Mouse (Mus musculus) embryonic facial prominence, embryonic 11.5 days (tissue): ENCODE data around the gene Ralgapa2. TPM values are rescaled to one million over a fixed set of nuclear protein-coding genes. Genes with fewer than 3 reads are reported as not detected.
A peak's percentile ranks its signal among the peaks of the same experiment; 100 is the strongest.

Experiments
- ATAC-seq: fragments of 200-750 bp; cut with Nextera tagmentation; replicated peaks from 2 replicates; pipeline ENCODE4 v1.8.0; 2017; ENCODE audit warnings: low read depth; ENCODE audit not compliant: insufficient number of reproducible peaks, low FRiP score, low TSS enrichment
- DNase-seq: peaks from one replicate; pipeline ENCODE4 v3.0.0-alpha.2; 2015; ENCODE audit warnings: low spot score
- H3K27ac ChIP-seq: fragments of 300-500 bp; sonication (generic); replicated peaks from 2 replicates; pipeline ENCODE4 v1.5.1; 2014; ENCODE audit warnings: mild to moderate bottlenecking, low read depth, low read length, control low read depth
- H3K27me3 ChIP-seq: fragments of 300-500 bp; sonication (generic); 2 replicates; pipeline ENCODE4 v1.6.1; 2014; ENCODE audit warnings: mild to moderate bottlenecking, low read length, moderate library complexity, mixed read lengths; ENCODE audit not compliant: control insufficient read depth, insufficient read depth
- H3K36me3 ChIP-seq: fragments of 300-500 bp; sonication (generic); replicated peaks from 2 replicates; pipeline ENCODE4 v1.6.1; 2014; ENCODE audit warnings: low read depth, mild to moderate bottlenecking, low read length, moderate library complexity, mixed read lengths; ENCODE audit not compliant: control insufficient read depth, insufficient read depth
- H3K4me1 ChIP-seq: fragments of 300-500 bp; sonication (generic); 2 replicates; pipeline ENCODE4 v1.6.1; 2014; ENCODE audit warnings: low read length, mixed read lengths; ENCODE audit not compliant: control insufficient read depth, insufficient read depth
- H3K4me2 ChIP-seq: fragments of 300-500 bp; sonication (generic); 2 replicates; pipeline ENCODE4 v1.6.1; 2014; ENCODE audit warnings: low read depth, mild to moderate bottlenecking, control low read depth, low read length, moderate library complexity
- H3K4me3 ChIP-seq: fragments of 300-500 bp; sonication (generic); 2 replicates; pipeline ENCODE4 v1.5.1; 2014; ENCODE audit warnings: low read depth, low read length, control low read depth
- H3K9ac ChIP-seq: fragments of 300-500 bp; sonication (generic); replicated peaks from 2 replicates; pipeline ENCODE4 v1.6.1; 2014; ENCODE audit warnings: mild to moderate bottlenecking, control low read depth, low read length
- H3K9me3 ChIP-seq: fragments of 300-500 bp; sonication (generic); replicated peaks from 2 replicates; pipeline ENCODE4 v1.6.1; 2016; ENCODE audit warnings: mild to moderate bottlenecking, low read length, inconsistent platforms, mixed read lengths; ENCODE audit not compliant: control insufficient read depth
- WGBS: fragments of 180-500 bp; shearing (Covaris S2); extraction: QIAGEN DNeasy Blood & Tissue Kit; methylation state at CpG from one replicate; pipeline ENCODE4 v1.1.7; 2014; 5-methylcytosine and 5-hydroxymethylcytosine counted together
- polyA plus RNA-seq: library from polyadenylated mRNA; unstranded; fragments of >200 nt; fragmentation: Nextera tagmentation; extraction: Ambion mirVana; gene quantifications from 2 replicates; pipeline ENCODE4 v1.2.1, GENCODE M21; 2014

Ralgapa2 gene
- polyA plus RNA-seq, 1 experiment from 2014 or later: 8.2 TPM

DNA sequence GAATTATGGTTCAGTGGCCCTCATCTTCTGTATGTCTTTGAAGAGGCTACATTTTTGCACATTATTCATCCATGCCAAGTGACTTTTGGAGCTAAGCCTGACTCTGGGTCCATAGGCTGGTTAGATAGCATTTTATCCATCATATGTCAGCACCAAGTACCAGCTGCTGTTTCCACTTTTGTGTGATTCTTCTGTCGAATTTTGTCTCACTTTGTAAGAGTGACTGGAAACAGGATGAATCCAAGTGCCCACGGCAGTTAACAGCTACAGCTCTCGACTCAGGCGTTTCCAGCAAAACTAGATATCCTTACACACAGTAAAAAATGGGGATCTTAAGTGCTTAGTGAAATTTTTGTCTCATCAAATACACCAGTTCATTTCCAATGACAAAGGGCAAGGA is 222.8 kb downstream of the Ralgapa2 start:
- 81% methylated on average over 4 of the region's 4 CpGs for WGBS
- H3K36me3 ChIP-seq: no peaks in the 10 kb centered on the region
- no peaks in the 10 kb centered on the region for H3K9me3 ChIP-seq
- H3K27me3 ChIP-seq: no peaks in the 10 kb centered on the region
- no peak overlapping the region for H3K9ac ChIP-seq
- DNase-seq: no peak
- no peaks in the 10 kb centered on the region for H3K4me1 ChIP-seq
- H3K4me3 ChIP-seq: no peak overlapping the region
- H3K4me2 ChIP-seq: no peak overlapping the region
- no peak overlapping the region for H3K27ac ChIP-seq
- no peak for ATAC-seq

GRCm38 (mm10) chr2:146288326-146288725 is 223.8 kb downstream of the Ralgapa2 start:
- ATAC-seq: no peak
- Histone ChIP-seq H3K9me3 (no peaks in the 10 kb centered on the region), H3K27ac (no peak overlapping the region), H3K27me3 (no peaks in the 10 kb centered on the region), H3K36me3 (no peaks in the 10 kb centered on the region), H3K9ac (no peak overlapping the region), H3K4me3 (no peak overlapping the region), H3K4me1 (no peaks in the 10 kb centered on the region), H3K4me2 (no peak overlapping the region)
- 73% methylated on average over 1 of the region's 1 CpGs for WGBS
- no peak for DNase-seq

GRCm38 (mm10) chr2:146287531-146287930 is 224.6 kb downstream of the Ralgapa2 start:
- ATAC-seq (no peak), DNase-seq (no peak)
- WGBS: 85% methylated on average over 6 of the region's 6 CpGs
- H3K27ac ChIP-seq: no peak overlapping the region
- no peaks in the 10 kb centered on the region for H3K27me3 ChIP-seq
- no peak overlapping the region for H3K4me2 ChIP-seq
- no peaks in the 10 kb centered on the region for H3K9me3 ChIP-seq
- H3K9ac ChIP-seq: no peak overlapping the region
- no peaks in the 10 kb centered on the region for H3K36me3 ChIP-seq
- H3K4me1 ChIP-seq: no peaks in the 10 kb centered on the region
- H3K4me3 ChIP-seq: no peak overlapping the region

- ATAC-seq: no peak
- no peak for DNase-seq
- Histone ChIP-seq H3K9ac (no peak overlapping the region), H3K4me1 (no peaks in the 10 kb centered on the region), H3K4me3 (no peak overlapping the region), H3K27ac (no peak overlapping the region), H3K36me3 (no peaks in the 10 kb centered on the region), H3K27me3 (no peaks in the 10 kb centered on the region), H3K4me2 (no peak overlapping the region), H3K9me3 (no peaks in the 10 kb centered on the region)
- 72% methylated on average over 6 of the region's 6 CpGs for WGBS
Observed at GRCm38 (mm10) chr2:146281346-146281745, 230.8 kb downstream of the Ralgapa2 start.

DNA sequence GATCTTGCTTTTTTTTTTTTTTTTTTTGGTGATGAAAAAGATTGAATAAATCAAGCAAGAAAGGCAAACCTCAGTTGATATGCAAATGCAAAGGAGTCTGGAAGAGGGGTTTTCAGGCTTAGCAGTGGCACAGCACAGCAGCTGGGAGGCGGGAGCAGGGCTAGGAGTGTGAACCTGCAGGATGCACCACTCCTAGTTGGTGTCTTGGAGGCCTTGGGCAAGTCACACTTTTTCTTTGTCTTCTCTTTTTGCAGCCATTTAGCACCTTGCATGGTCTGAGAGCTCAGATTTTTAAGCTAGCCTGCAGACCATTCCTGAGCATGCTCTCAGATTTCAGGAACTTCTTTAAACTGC is 231.2 kb downstream of the Ralgapa2 start:
- DNase-seq (no peak), ATAC-seq (no peak)
- no peak overlapping the region for H3K27ac ChIP-seq
- no peaks in the 10 kb centered on the region for H3K36me3 ChIP-seq
- 42% methylated on average over 1 of the region's 1 CpGs for WGBS
- no peak overlapping the region for H3K4me2 ChIP-seq
- H3K27me3 ChIP-seq: no peaks in the 10 kb centered on the region
- H3K9me3 ChIP-seq: no peaks in the 10 kb centered on the region
- H3K9ac ChIP-seq: no peak overlapping the region
- no peaks in the 10 kb centered on the region for H3K4me1 ChIP-seq
- H3K4me3 ChIP-seq: no peak overlapping the region

DNA sequence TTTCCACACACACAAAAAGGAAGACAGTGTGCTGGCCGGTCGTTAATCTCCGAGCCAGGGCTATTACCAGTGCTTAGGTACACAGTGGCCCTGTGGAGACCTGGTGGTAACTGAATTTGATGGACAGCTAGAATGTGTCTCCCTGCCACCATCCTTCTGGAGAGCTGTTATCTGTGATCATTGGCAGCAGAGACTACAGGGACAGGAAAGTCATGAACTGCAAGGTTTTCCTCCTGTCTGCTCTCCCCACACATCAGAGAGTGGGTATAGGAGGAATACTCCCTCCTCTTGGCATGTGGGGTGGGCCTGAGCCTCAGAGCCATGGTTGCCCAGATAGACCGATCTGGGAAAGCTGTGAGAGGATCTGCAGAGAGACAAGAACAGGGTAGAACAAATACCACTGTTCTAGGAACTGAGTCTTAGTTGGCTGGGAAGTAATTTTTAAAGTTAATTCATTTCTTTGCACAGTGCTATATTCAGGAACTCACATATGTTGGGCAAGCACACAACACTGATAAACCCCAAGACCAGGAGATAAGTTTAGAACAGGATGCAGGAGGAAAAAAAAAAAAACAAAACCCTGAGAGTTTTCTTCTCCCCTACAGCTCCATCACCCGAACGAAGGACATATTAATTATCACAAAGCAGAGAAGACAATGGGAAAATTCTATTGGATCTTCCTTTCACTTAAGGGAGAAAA is 231.8 kb downstream of the Ralgapa2 start:
- H3K9ac ChIP-seq: no peak overlapping the region
- DNase-seq (no peak), ATAC-seq (no peak)
- no peaks in the 10 kb centered on the region for H3K36me3 ChIP-seq
- no peaks in the 10 kb centered on the region for H3K4me1 ChIP-seq
- H3K4me2 ChIP-seq: no peak overlapping the region
- no peaks in the 10 kb centered on the region for H3K9me3 ChIP-seq
- no peak overlapping the region for H3K4me3 ChIP-seq
- H3K27ac ChIP-seq: no peak overlapping the region
- WGBS: 56% methylated on average over 6 of the region's 6 CpGs
- H3K27me3 ChIP-seq: no peaks in the 10 kb centered on the region

- Histone ChIP-seq H3K27ac (no peak overlapping the region), H3K9ac (no peak overlapping the region), H3K9me3 (no peaks in the 10 kb centered on the region), H3K4me2 (no peak overlapping the region), H3K4me1 (no peaks in the 10 kb centered on the region), H3K4me3 (no peak overlapping the region), H3K27me3 (no peaks in the 10 kb centered on the region), H3K36me3 (no peaks in the 10 kb centered on the region)
- DNase-seq: peak; percentile 48
- 57% methylated on average over 24 of the region's 24 CpGs for WGBS
- ATAC-seq: 0 out of 2 replicates have a peak, but pooled peaks have one; percentile 37
Observed at GRCm38 (mm10) chr2:146279430-146280220, 232.5 kb downstream of the Ralgapa2 start.

- no peak overlapping the region for H3K27ac ChIP-seq
- H3K4me3 ChIP-seq: no peak overlapping the region
- DNase-seq: no peak
Observed at GRCm38 (mm10) chr2:146278381-146278780, 233.8 kb downstream of the Ralgapa2 start.

More at GRCm38 (mm10) chr2:146278381-146278780, 233.8 kb downstream of the Ralgapa2 start:
- Histone ChIP-seq H3K36me3 (no peaks in the 10 kb centered on the region), H3K9me3 (no peaks in the 10 kb centered on the region), H3K9ac (no peak overlapping the region), H3K27me3 (no peaks in the 10 kb centered on the region), H3K4me2 (no peak overlapping the region), H3K4me1 (no peaks in the 10 kb centered on the region)
- 49% methylated on average over 5 of the region's 5 CpGs for WGBS
- no peak for ATAC-seq
